Mouse (Mus musculus) hindbrain, embryonic 14.5 days (tissue): Measurements from ENCODE around the gene Pias3. TPM values are rescaled to one million over a fixed set of nuclear protein-coding genes. Genes with fewer than 3 reads are reported as not detected.
"Not testable (repeated sequence)": the region's sequence is repeated elsewhere in the genome, so short reads cannot be mapped to it uniquely, and the experiment has no call there.

ENCODE experiments used
- ATAC-seq: fragments of 200-750 bp; cut with Nextera tagmentation; 2 replicates; pipeline ENCODE4 v1.8.0; 2017; ENCODE audit warnings: moderate number of reproducible peaks, mild to moderate bottlenecking, moderate TSS enrichment, moderate library complexity; ENCODE audit not compliant: low FRiP score
- DNase-seq: peaks from one replicate; pipeline ENCODE4 v3.0.0-alpha.2; 2015; ENCODE audit warnings: low spot score
- H3K27ac ChIP-seq: fragments of 300-500 bp; sonication (generic); 2 replicates; pipeline ENCODE4 v1.5.1; 2014; ENCODE audit warnings: mild to moderate bottlenecking, moderate library complexity
- H3K27me3 ChIP-seq: fragments of 300-500 bp; sonication (generic); 2 replicates; pipeline ENCODE4 v1.6.1; 2014; ENCODE audit warnings: mild to moderate bottlenecking, low read length, mixed read lengths; ENCODE audit not compliant: control insufficient read depth, insufficient read depth
- H3K36me3 ChIP-seq: fragments of 300-500 bp; sonication (generic); replicated peaks from 2 replicates; pipeline ENCODE4 v1.6.1; 2014; ENCODE audit not compliant: control insufficient read depth, insufficient read depth
- H3K4me1 ChIP-seq: fragments of 300-500 bp; sonication (generic); replicated peaks from 2 replicates; pipeline ENCODE4 v1.6.1; 2014; ENCODE audit warnings: antibody characterized with exemption, low read length, mixed read lengths; ENCODE audit not compliant: control insufficient read depth, insufficient read depth
- H3K4me2 ChIP-seq: fragments of 300-500 bp; sonication (generic); replicated peaks from 2 replicates; pipeline ENCODE4 v1.6.1; 2014; ENCODE audit warnings: mild to moderate bottlenecking, moderate library complexity
- H3K4me3 ChIP-seq: fragments of 300-500 bp; sonication (generic); replicated peaks from 2 replicates; pipeline ENCODE4 v1.5.1; 2014; ENCODE audit warnings: mild to moderate bottlenecking, low read length
- H3K9ac ChIP-seq: fragments of 300-500 bp; sonication (generic); 2 replicates; pipeline ENCODE4 v1.6.1; 2014
- H3K9me3 ChIP-seq: fragments of 300-500 bp; sonication (generic); 2 replicates; pipeline ENCODE4 v1.6.1; 2016; ENCODE audit warnings: low read length; ENCODE audit not compliant: control insufficient read depth
- WGBS: fragments of 180-500 bp; shearing (Covaris S2); extraction: QIAGEN DNeasy Blood & Tissue Kit; methylation state at CpG from one replicate; pipeline ENCODE4 v1.1.7; 2014; 5-methylcytosine and 5-hydroxymethylcytosine counted together
- polyA plus RNA-seq: library from polyadenylated mRNA; unstranded; fragments of >200 nt; fragmentation: Nextera tagmentation; extraction: Ambion mirVana; gene quantifications from 2 replicates; pipeline ENCODE4 v1.2.1, GENCODE M21; 2014

Pias3 gene
- polyA plus RNA-seq, result 27.5 and 29.3 TPM in 2 replicates

DNA sequence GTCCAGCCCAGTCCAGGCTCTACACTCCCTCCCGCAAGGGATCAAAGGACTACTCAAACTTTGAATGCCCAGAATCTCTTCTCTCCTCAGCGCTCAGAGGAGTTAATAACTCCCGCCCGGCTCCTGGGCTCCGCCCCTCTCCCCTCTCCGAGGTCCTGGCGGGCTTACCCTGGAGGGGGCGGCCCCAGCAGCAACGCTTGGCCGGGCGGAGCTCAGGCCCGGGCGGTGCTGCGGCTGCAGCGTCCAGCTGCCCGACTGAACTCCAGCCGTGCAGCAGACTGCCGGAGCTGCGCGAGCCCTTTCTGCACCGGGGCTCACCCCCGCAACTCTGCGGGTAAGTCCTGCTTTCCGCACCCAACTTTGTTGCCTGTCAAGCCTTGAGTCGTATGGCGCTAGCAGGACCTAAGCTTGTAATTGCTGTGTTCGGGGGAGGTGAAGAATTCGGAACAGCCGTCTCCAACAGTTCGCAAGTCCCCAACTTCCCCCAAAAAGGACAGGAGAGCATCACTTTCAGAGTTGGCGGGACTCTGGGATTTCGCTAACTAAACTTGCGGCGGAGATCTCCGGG is at the start of gene Pias3:
Pias3 (plus strand) TSS at position 187 of the 568 bp plus-strand sequence.
- peaks cover 10% of the 10 kb centered on the region for H3K4me1 ChIP-seq
- no peaks in the 10 kb centered on the region for H3K27me3 ChIP-seq
- DNase-seq (peak; percentile 62), ATAC-seq (peak; percentile 63)
- peaks cover 12% of the 10 kb centered on the region for H3K36me3 ChIP-seq
- peak within 1 kb of the TSS; percentile 79 for H3K4me2 ChIP-seq
- peak within 1 kb of the TSS; percentile 85 for H3K9ac ChIP-seq
- H3K4me3 ChIP-seq, result peak within 1 kb of the TSS; percentile 89
- peak within 1 kb of the TSS; percentile 92 for H3K27ac ChIP-seq
- no peaks in the 10 kb centered on the region for H3K9me3 ChIP-seq
- WGBS, result under 1% methylated on average over 33 of the region's 35 CpGs

- Histone ChIP-seq H3K4me1 (no peaks in the 10 kb centered on the region), H3K9ac (no peak overlapping the region), H3K27ac (no peak overlapping the region), H3K36me3 (peaks cover 30% of the 10 kb centered on the region), H3K9me3 (no peaks in the 10 kb centered on the region), H3K27me3 (no peaks in the 10 kb centered on the region), H3K4me2 (no peak overlapping the region), H3K4me3 (no peak overlapping the region)
- DNase-seq, result no peak
- no peak for ATAC-seq
- 89% methylated on average over 3 of the region's 3 CpGs for WGBS
Measured at GRCm38 (mm10) chr3:96647365-96647764, 48.8 kb upstream of the Pias3 start.

DNA sequence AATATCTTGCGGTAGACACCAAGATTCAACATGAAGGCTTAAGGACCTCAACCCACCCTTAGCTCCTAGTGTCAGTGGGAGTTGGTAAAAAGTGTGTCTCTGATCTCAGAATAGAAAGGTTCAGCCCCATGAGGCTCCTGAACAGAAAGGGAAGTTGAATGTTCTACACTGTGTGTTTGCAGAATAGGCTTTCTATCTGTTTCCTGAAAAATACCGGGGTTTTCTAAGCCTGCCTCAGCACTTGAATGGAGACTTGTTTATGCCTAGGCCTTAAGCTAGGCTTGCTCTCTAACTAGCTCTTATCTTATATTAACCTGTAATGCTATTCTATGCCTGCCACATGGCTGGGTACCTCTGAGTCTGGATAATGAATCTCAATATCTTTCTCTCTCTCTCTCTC is 35.3 kb upstream of the Pias3 start:
- 0 out of 2 replicates have a peak, but pooled peaks cover 10% of the 10 kb centered on the region for H3K4me1 ChIP-seq
- H3K27ac ChIP-seq, result no peak overlapping the region
- H3K27me3 ChIP-seq, result no peaks in the 10 kb centered on the region
- H3K9me3 ChIP-seq, result no peaks in the 10 kb centered on the region
- peaks cover 5% of the 10 kb centered on the region; the same call in 1 of the 2 replicates for H3K36me3 ChIP-seq
- H3K9ac ChIP-seq, result no peak overlapping the region
- DNase-seq (no peak), ATAC-seq (no peak)
- H3K4me2 ChIP-seq, result no peak overlapping the region
- H3K4me3 ChIP-seq, result no peak overlapping the region
- 87% methylated on average over 2 of the region's 2 CpGs for WGBS

DNA sequence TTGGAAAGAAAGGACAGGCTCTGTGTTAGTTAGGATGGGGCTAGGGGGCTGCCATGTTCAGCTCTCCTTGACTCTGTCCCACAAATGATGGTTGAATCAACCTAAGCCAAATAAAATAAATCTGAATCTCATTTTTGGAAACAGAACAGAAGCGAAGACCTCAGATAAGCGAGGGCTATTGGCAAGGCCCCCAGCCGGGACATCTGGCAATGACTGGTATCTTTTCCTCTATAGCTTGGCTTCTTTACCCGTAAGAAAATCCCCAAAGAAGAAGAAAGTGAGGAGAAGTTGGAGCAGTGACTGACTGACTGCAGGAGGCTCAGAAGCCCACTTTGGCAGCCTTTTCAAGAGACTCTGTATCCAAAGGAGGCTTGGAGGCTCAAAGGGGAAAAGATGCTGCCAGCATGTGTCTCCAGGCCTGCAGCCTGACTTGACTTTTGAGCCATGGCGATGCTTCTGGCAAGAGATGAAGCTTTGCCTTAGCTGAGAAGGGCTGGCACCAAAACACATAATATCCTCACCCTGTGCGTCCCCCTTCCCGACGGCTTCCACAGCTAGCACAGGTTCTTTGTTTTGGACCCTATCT is 33.4 kb upstream of the Pias3 start:
- H3K27ac ChIP-seq, result peak overlapping the region; percentile 45
- H3K9me3 ChIP-seq, result no peaks in the 10 kb centered on the region
- peak overlapping the region; percentile 50; the same call in 1 of the 2 replicates for H3K9ac ChIP-seq
- 52% methylated on average over 8 of the region's 8 CpGs for WGBS
- H3K4me2 ChIP-seq, result peak overlapping the region; percentile 60
- 0 out of 2 replicates have a peak, but pooled peaks cover 10% of the 10 kb centered on the region for H3K4me1 ChIP-seq
- no peak for DNase-seq
- ATAC-seq, result no peak; the same call in 1 of the 2 replicates
- no peaks in the 10 kb centered on the region for H3K27me3 ChIP-seq
- no peaks in the 10 kb centered on the region for H3K36me3 ChIP-seq
- H3K4me3 ChIP-seq, result no peak overlapping the region

DNA sequence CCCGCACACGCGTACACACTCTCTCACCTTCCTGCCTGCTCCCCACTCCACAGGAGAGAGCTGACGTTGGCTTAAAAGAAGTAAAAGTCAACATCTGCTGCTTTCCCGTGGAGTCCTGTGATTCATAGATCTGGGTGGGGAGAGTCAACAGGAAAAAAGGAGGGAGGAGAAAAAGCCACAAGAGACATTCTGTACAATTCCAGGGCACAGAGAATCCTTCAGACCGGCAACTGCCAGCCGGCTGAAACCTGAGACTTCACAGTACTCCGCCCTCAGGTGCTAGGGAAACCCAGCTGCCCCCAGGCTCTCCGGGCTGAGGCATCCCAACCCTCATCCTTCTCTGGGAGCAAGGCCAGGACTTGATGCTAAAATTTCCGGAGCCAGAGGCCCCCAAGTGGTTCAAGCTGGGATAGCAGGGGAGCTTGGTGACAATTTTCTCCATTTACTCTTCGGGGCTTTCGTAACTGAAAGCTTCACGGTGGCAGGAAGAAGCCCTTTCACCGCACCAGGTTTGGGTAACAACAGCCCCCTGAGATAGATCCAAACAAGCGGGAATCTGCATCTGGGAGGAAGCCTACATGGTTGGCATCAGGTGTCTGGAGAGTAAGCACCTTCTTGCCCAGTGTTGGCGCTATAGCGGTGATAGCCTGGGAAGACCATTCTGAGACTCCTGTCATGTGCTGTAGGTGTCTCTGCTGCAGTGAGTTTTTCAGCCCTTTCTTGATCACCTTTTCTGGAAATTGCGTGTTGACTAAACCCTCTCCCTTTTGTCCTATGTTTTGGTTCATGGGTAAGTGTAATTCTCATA is 32.5 kb upstream of the Pias3 start:
- peak overlapping the region; percentile 60 for H3K4me2 ChIP-seq
- 6% methylated on average over 17 of the region's 18 CpGs for WGBS
- peak; percentile 90 for DNase-seq

GRCm38 (mm10) chr3:96665732-96666363 is 30.3 kb upstream of the Pias3 start:
- not testable (repeated sequence) for H3K4me3 ChIP-seq, H3K36me3 ChIP-seq, H3K27me3 ChIP-seq, H3K4me1 ChIP-seq, DNase-seq, H3K9ac ChIP-seq, H3K4me2 ChIP-seq, H3K27ac ChIP-seq, ATAC-seq, H3K9me3 ChIP-seq
- WGBS, result 92% methylated on average over 7 of the region's 7 CpGs

More for the DNA sequence above, 32.5 kb upstream of the Pias3 start:
- H3K9me3 ChIP-seq, result no peaks in the 10 kb centered on the region
- H3K27ac ChIP-seq, result peak overlapping the region; percentile 45; the same call in 1 of the 2 replicates
- no peaks in the 10 kb centered on the region for H3K36me3 ChIP-seq
- no peaks in the 10 kb centered on the region for H3K27me3 ChIP-seq
- H3K4me3 ChIP-seq, result peak overlapping the region; percentile 22
- peak; percentile 84 for ATAC-seq
- H3K9ac ChIP-seq, result peak overlapping the region; percentile 50
- 0 out of 2 replicates have a peak, but pooled peaks cover 10% of the 10 kb centered on the region for H3K4me1 ChIP-seq

GRCm38 (mm10) chr3:96666916-96667315 is 29.3 kb upstream of the Pias3 start:
- Histone ChIP-seq H3K9ac (no peak overlapping the region), H3K9me3 (no peaks in the 10 kb centered on the region), H3K27me3 (peaks cover 9% of the 10 kb centered on the region; the same call in 1 of the 2 replicates), H3K4me2 (no peak overlapping the region), H3K36me3 (no peaks in the 10 kb centered on the region), H3K4me3 (no peak overlapping the region), H3K27ac (no peak overlapping the region), H3K4me1 (peaks cover 10% of the 10 kb centered on the region; the same call in 1 of the 2 replicates)
- DNase-seq, result no peak
- no peak for ATAC-seq
- WGBS, result 96% methylated on average over 5 of the region's 5 CpGs

GRCm38 (mm10) chr3:96667316-96667715 is 28.9 kb upstream of the Pias3 start:
- Histone ChIP-seq H3K9me3 (no peaks in the 10 kb centered on the region), H3K27me3 (peaks cover 9% of the 10 kb centered on the region; the same call in 1 of the 2 replicates), H3K4me2 (no peak overlapping the region), H3K36me3 (no peaks in the 10 kb centered on the region), H3K4me3 (no peak overlapping the region), H3K9ac (no peak overlapping the region), H3K27ac (no peak overlapping the region), H3K4me1 (peaks cover 10% of the 10 kb centered on the region; the same call in 1 of the 2 replicates)
- no peak for ATAC-seq
- DNase-seq, result no peak
- WGBS, result 52% methylated on average over 1 of the region's 1 CpGs
